ENCODE assay signal across 10 mouse cellular contexts in genomic region chr16:94331886-94332252, GRCm38 (mm10). TPM values are rescaled to one million over a fixed set of nuclear protein-coding genes. Genes with fewer than 3 reads are reported as not detected.
DNase-seq lines count a peak whose midpoint lies in the region; ATAC-seq and TF ChIP-seq lines count a peak whose summit lies in the region.
"Had no signal": no experiment of that assay in that cellular context is flagged by ENCODE, and none has a peak within 500 bp of the region (broad histone marks: within the 10 kb centered on the region; RNA-seq: fewer than 3 reads in every experiment).

No protein-coding gene starts in this region.

- ATAC-seq in forebrain, postnatal 0 days: no peak
- ATAC-seq in forebrain, embryonic 13.5 days: no peak
- ATAC-seq in hematopoietic stem cell, adult 5-6 weeks (replicated peaks in 1 of 2; ENCODE audit: insufficient read depth in 1 of 2, low FRiP score in 2 of 2, low TSS enrichment in 1 of 2, low read depth in 1 of 2, poor library complexity in 2 of 2, severe bottlenecking in 2 of 2): peak; percentile 51 to 70; a peak in 1 of 4 replicates

- no peak overlapping the region for H3K4me2 ChIP-seq in forebrain, postnatal 0 days (ENCODE audit: low read depth)
- H3K4me2 ChIP-seq in forebrain, embryonic 13.5 days: no peak overlapping the region
- H3K4me2 ChIP-seq: stomach, embryonic 15.5 days had no signal

- H3K4me3 ChIP-seq in forebrain, postnatal 0 days (ENCODE audit: low read depth, low read length): no peak overlapping the region
- no peak overlapping the region for H3K4me3 ChIP-seq in forebrain, embryonic 13.5 days
- H3K4me3 ChIP-seq: stomach, embryonic 15.5 days had no signal

- no peak for DNase-seq in forebrain, postnatal 0 days
- DNase-seq in right cerebral cortex, adult 2 months (ENCODE audit: low spot score in 2 of 2): peak; percentile 38 to 51
- DNase-seq in right cerebral cortex, adult 18-20 months: no peak
- DNase-seq in cerebellum, adult 8-10 months: peak; percentile 73
- peak; percentile 72 for DNase-seq in lung, postnatal 25 days (ENCODE audit: low spot score)
- peak; percentile 73 for DNase-seq in testis, postnatal 10 days (ENCODE audit: low spot score)

- peaks cover 15% of the 10 kb centered on the region for H3K27me3 ChIP-seq in forebrain, postnatal 0 days (ENCODE audit: insufficient read depth, low read length)
- H3K27me3 ChIP-seq in forebrain, embryonic 13.5 days: peaks cover 28% of the 10 kb centered on the region
- H3K27me3 ChIP-seq: stomach, embryonic 15.5 days had no signal

- H3K9ac ChIP-seq in forebrain, postnatal 0 days: no peak overlapping the region
- no peak overlapping the region for H3K9ac ChIP-seq in forebrain, embryonic 13.5 days
- H3K9ac ChIP-seq: stomach, embryonic 15.5 days had no signal

- H3K4me1 ChIP-seq in forebrain, postnatal 0 days (ENCODE audit: insufficient read depth): peaks cover 9% of the 10 kb centered on the region; the same call in 1 of the 2 replicates
- peaks cover 33% of the 10 kb centered on the region for H3K4me1 ChIP-seq in forebrain, embryonic 13.5 days

- WGBS in forebrain, postnatal 0 days: 71% methylated on average over 5 of the region's 5 CpGs
- 57% methylated on average over 5 of the region's 5 CpGs for WGBS in forebrain, embryonic 13.5 days

- no peaks in the 10 kb centered on the region for H3K9me3 ChIP-seq in forebrain, postnatal 0 days (ENCODE audit: low read length)
- H3K9me3 ChIP-seq in forebrain, embryonic 13.5 days (replicated peaks): no peaks in the 10 kb centered on the region
- H3K9me3 ChIP-seq: stomach, embryonic 15.5 days had no signal

- TF ChIP-seq CTCF in forebrain, postnatal 0 days (IDR thresholded peaks at IDR 0.05; ENCODE audit: low read depth): peak; percentile 65

- H3K36me3 ChIP-seq in forebrain, postnatal 0 days (ENCODE audit: insufficient read depth): no peaks in the 10 kb centered on the region
- H3K36me3 ChIP-seq in forebrain, embryonic 13.5 days (ENCODE audit: poor library complexity, severe bottlenecking): no peaks in the 10 kb centered on the region
- H3K36me3 ChIP-seq: stomach, embryonic 15.5 days had no signal

- no peak overlapping the region for H3K27ac ChIP-seq in forebrain, postnatal 0 days (ENCODE audit: low read depth, low read length)
- no peak overlapping the region for H3K27ac ChIP-seq in forebrain, embryonic 13.5 days
- H3K27ac ChIP-seq: stomach, embryonic 15.5 days had no signal

RNA-seq across cellular contexts. Expression of gene Ripply3, which starts 3.6 kb away (rescaled TPM):
- total RNA-seq in forebrain, postnatal 0 days (2014; rRNA removed): 0.14 and 0.69 TPM in 2 replicates
- 0.54 and 0.74 TPM in 2 replicates for polyA plus RNA-seq in forebrain, postnatal 0 days (2015; fragmentation: Nextera tagmentation; extraction: Ambion mirVana)
- polyA plus RNA-seq in forebrain, embryonic 13.5 days (2015; fragmentation: Nextera tagmentation; extraction: Ambion mirVana): 2.1 and 2.8 TPM in 2 replicates
- total RNA-seq in hematopoietic stem cell, adult 5-6 weeks (2017): 1.7 and 2.8 TPM in 2 replicates
- total RNA-seq: layer of hippocampus, postnatal 36 days had no signal

RNA-seq across cellular contexts. Expression of gene Hlcs, which starts 18.5 kb away (rescaled TPM):
- total RNA-seq in forebrain, postnatal 0 days (2014; rRNA removed): 5.5 and 6.8 TPM in 2 replicates
- 2.7 and 5.8 TPM in 2 replicates for polyA plus RNA-seq in forebrain, postnatal 0 days (2015; fragmentation: Nextera tagmentation; extraction: Ambion mirVana)
- 9.0 and 9.8 TPM in 2 replicates for polyA plus RNA-seq in forebrain, embryonic 13.5 days (2015; fragmentation: Nextera tagmentation; extraction: Ambion mirVana)
- 9.8 and 11.7 TPM in 2 replicates for total RNA-seq in hematopoietic stem cell, adult 5-6 weeks (2017)

RNA-seq across cellular contexts. Expression of gene Ttc3, which starts 38.5 kb away (rescaled TPM):
- total RNA-seq in forebrain, postnatal 0 days (2014; rRNA removed): 1,061 and 1,263 TPM in 2 replicates
- polyA plus RNA-seq in forebrain, postnatal 0 days (2015; fragmentation: Nextera tagmentation; extraction: Ambion mirVana): 799 and 1,014 TPM in 2 replicates
- 644 and 681 TPM in 2 replicates for polyA plus RNA-seq in forebrain, embryonic 13.5 days (2015; fragmentation: Nextera tagmentation; extraction: Ambion mirVana)
- 323 and 338 TPM in 2 replicates for total RNA-seq in hematopoietic stem cell, adult 5-6 weeks (2017)

RNA-seq across cellular contexts. Expression of gene Pigp, which starts 39.8 kb away (rescaled TPM):
- total RNA-seq in forebrain, postnatal 0 days (2014; rRNA removed): 87.1 and 88.3 TPM in 2 replicates
- 133 and 151 TPM in 2 replicates for polyA plus RNA-seq in forebrain, postnatal 0 days (2015; fragmentation: Nextera tagmentation; extraction: Ambion mirVana)
- 120 and 126 TPM in 2 replicates for polyA plus RNA-seq in forebrain, embryonic 13.5 days (2015; fragmentation: Nextera tagmentation; extraction: Ambion mirVana)
- total RNA-seq in hematopoietic stem cell, adult 5-6 weeks (2017): 33.9 and 60.3 TPM in 2 replicates

Comparison
In these comparisons a context has a peak if more than half of its experiments do, and no peak if none do; other contexts are left out.
1. DNase-seq: peak in right cerebral cortex, adult 2 months (2 of 2), cerebellum, adult 8-10 months (single experiment), lung, postnatal 25 days (single experiment) and testis, postnatal 10 days (single experiment); none in forebrain, postnatal 0 days (single experiment) and right cerebral cortex, adult 18-20 months (single experiment).
2. ATAC-seq: peak in hematopoietic stem cell, adult 5-6 weeks (2 of 2); none in forebrain, postnatal 0 days (single experiment) and forebrain, embryonic 13.5 days (single experiment).